Mouse (Mus musculus) thymus, adult 2 months (tissue): ENCODE measurements around the gene Cdh13.

ENCODE experiments used
- CTCF ChIP-seq: fragments of 200-500 bp; IDR thresholded peaks from 2 replicates; pipeline ENCODE4 v1.5.1; 2012; ENCODE audit warnings: mild to moderate bottlenecking, control low read depth, low read length, moderate library complexity, borderline replicate concordance; ENCODE audit not compliant: control insufficient read depth, poor library complexity, insufficient read depth; ENCODE audit errors: extremely low read depth
- POLR2A ChIP-seq: fragments of 200-500 bp; IDR thresholded peaks from 2 replicates; pipeline ENCODE4 v1.6.1; 2012; ENCODE audit warnings: mild to moderate bottlenecking, low read length, control low read depth, moderate library complexity; ENCODE audit not compliant: control insufficient read depth, poor library complexity, insufficient read depth; ENCODE audit errors: extremely low read depth

GRCm38 (mm10) chr8:118539941-118540340, 256.4 kb downstream of the Cdh13 start:
- TF ChIP-seq CTCF (no peak), POLR2A (no peak)
